Mouse (Mus musculus): ENCODE data around the gene Gm45337. TPM values are rescaled to one million over a fixed set of nuclear protein-coding genes. Genes with fewer than 3 reads are reported as not detected.
"Not testable (repeated sequence)": the region's sequence is repeated elsewhere in the genome, so short reads cannot be mapped to it uniquely, and the experiment has no call there.

Gm45337 gene
- polyA plus RNA-seq (2015; fragmentation: Nextera tagmentation; extraction: Ambion mirVana) = not detected in 2 replicates

GRCm38 (mm10) chr7:142144507-142144906 is at the start of gene Gm45337:
Gm45337 (minus strand) TSS chr7:142144607.
- Histone ChIP-seq H3K4me1 (replicated peaks) (no peaks in the 10 kb centered on the region), H3K27ac (no peak within 1 kb of the TSS), H3K36me3 (no peaks in the 10 kb centered on the region), H3K4me2 (replicated peaks) (no peak within 1 kb of the TSS), H3K27me3 (replicated peaks) (no peaks in the 10 kb centered on the region), H3K9ac (no peak within 1 kb of the TSS), H3K4me3 (replicated peaks) (no peak within 1 kb of the TSS), H3K9me3 (no peaks in the 10 kb centered on the region)
- no peak for ATAC-seq
- 86% methylated on average over 1 of the region's 1 CpGs for WGBS

GRCm38 (mm10) chr7:142190289-142190688 is 45.9 kb upstream of the Gm45337 start, which contains the start of gene Gm10153:
Gm10153 (minus strand) TSS chr7:142190389.
- no peak for ATAC-seq
- Histone ChIP-seq H3K4me1 (replicated peaks) (no peaks in the 10 kb centered on the region), H3K4me3 (replicated peaks) (no peak within 1 kb of the TSS), H3K27me3 (replicated peaks) (no peaks in the 10 kb centered on the region), H3K36me3 (no peaks in the 10 kb centered on the region), H3K27ac (no peak within 1 kb of the TSS), H3K9ac (no peak within 1 kb of the TSS), H3K9me3 (no peaks in the 10 kb centered on the region), H3K4me2 (replicated peaks) (no peak within 1 kb of the TSS)
- WGBS = 32% methylated on average over 2 of the region's 2 CpGs

GRCm38 (mm10) chr7:142188156-142188555 is 43.7 kb upstream of the Gm45337 start:
- Histone ChIP-seq H3K4me3 (replicated peaks) (no peak overlapping the region), H3K4me2 (replicated peaks) (no peak overlapping the region), H3K27ac (no peak overlapping the region), H3K9ac (no peak overlapping the region), H3K36me3 (no peaks in the 10 kb centered on the region), H3K9me3 (no peaks in the 10 kb centered on the region), H3K27me3 (replicated peaks) (no peaks in the 10 kb centered on the region), H3K4me1 (replicated peaks) (no peaks in the 10 kb centered on the region)
- ATAC-seq = no peak
- WGBS = 75% methylated on average over 2 of the region's 2 CpGs

GRCm38 (mm10) chr7:142181021-142181420 is 36.6 kb upstream of the Gm45337 start:
- 38% methylated on average over 1 of the region's 1 CpGs for WGBS
- Histone ChIP-seq H3K4me2 (replicated peaks) (no peak overlapping the region), H3K9me3 (no peaks in the 10 kb centered on the region), H3K36me3 (no peaks in the 10 kb centered on the region), H3K27me3 (replicated peaks) (no peaks in the 10 kb centered on the region), H3K27ac (no peak overlapping the region), H3K9ac (no peak overlapping the region), H3K4me3 (replicated peaks) (no peak overlapping the region), H3K4me1 (replicated peaks) (no peaks in the 10 kb centered on the region)
- no peak for ATAC-seq

GRCm38 (mm10) chr7:142178685-142179084 is 34.3 kb upstream of the Gm45337 start:
- ATAC-seq = no peak
- 74% methylated on average over 1 of the region's 1 CpGs for WGBS
- Histone ChIP-seq H3K9me3 (no peaks in the 10 kb centered on the region), H3K27me3 (replicated peaks) (no peaks in the 10 kb centered on the region), H3K4me2 (replicated peaks) (no peak overlapping the region), H3K9ac (no peak overlapping the region), H3K4me3 (replicated peaks) (no peak overlapping the region), H3K27ac (no peak overlapping the region), H3K36me3 (no peaks in the 10 kb centered on the region), H3K4me1 (replicated peaks) (no peaks in the 10 kb centered on the region)

GRCm38 (mm10) chr7:142175905-142176304 is 31.5 kb upstream of the Gm45337 start, which contains the start of gene Krtap5-2:
Krtap5-2 (minus strand) TSS chr7:142176005.
- H3K9me3 ChIP-seq; ATAC-seq; H3K9ac ChIP-seq; H3K27ac ChIP-seq; H3K4me1 ChIP-seq (replicated peaks); H3K4me3 ChIP-seq (replicated peaks); H3K4me2 ChIP-seq (replicated peaks); H3K36me3 ChIP-seq; H3K27me3 ChIP-seq (replicated peaks): not testable (repeated sequence)

- Histone ChIP-seq H3K4me3 (replicated peaks) (no peak overlapping the region), H3K36me3 (no peaks in the 10 kb centered on the region), H3K4me2 (replicated peaks) (no peak overlapping the region), H3K4me1 (replicated peaks) (no peaks in the 10 kb centered on the region), H3K9ac (no peak overlapping the region), H3K27me3 (replicated peaks) (no peaks in the 10 kb centered on the region), H3K27ac (no peak overlapping the region), H3K9me3 (no peaks in the 10 kb centered on the region)
- no peak for ATAC-seq
- 51% methylated on average over 3 of the region's 3 CpGs for WGBS
Measured at GRCm38 (mm10) chr7:142169836-142170235, 25.4 kb upstream of the Gm45337 start.

GRCm38 (mm10) chr7:142165639-142166038 is 21.2 kb upstream of the Gm45337 start, which contains the start of gene Gm4553:
Gm4553 (minus strand) TSS chr7:142165739.
- not testable (repeated sequence) for H3K9me3 ChIP-seq; H3K4me2 ChIP-seq (replicated peaks); H3K27me3 ChIP-seq (replicated peaks); H3K9ac ChIP-seq; H3K4me3 ChIP-seq (replicated peaks); H3K27ac ChIP-seq; ATAC-seq; H3K36me3 ChIP-seq; H3K4me1 ChIP-seq (replicated peaks)

GRCm38 (mm10) chr7:142159366-142159765 is 15.0 kb upstream of the Gm45337 start:
- no peaks in the 10 kb centered on the region for H3K9me3 ChIP-seq
- no peaks in the 10 kb centered on the region for H3K36me3 ChIP-seq
- 97% methylated on average over 3 of the region's 3 CpGs for WGBS
- H3K4me1 ChIP-seq (replicated peaks) = no peaks in the 10 kb centered on the region
- H3K27me3 ChIP-seq (replicated peaks) = no peaks in the 10 kb centered on the region
- no peak overlapping the region for H3K27ac ChIP-seq
- no peak for ATAC-seq
- H3K4me2 ChIP-seq (replicated peaks) = no peak overlapping the region
- no peak overlapping the region for H3K9ac ChIP-seq
- H3K4me3 ChIP-seq (replicated peaks) = no peak overlapping the region

- not testable (repeated sequence) for H3K9me3 ChIP-seq; H3K27ac ChIP-seq; H3K27me3 ChIP-seq (replicated peaks); H3K4me3 ChIP-seq (replicated peaks); H3K4me2 ChIP-seq (replicated peaks); ATAC-seq; H3K9ac ChIP-seq; H3K4me1 ChIP-seq (replicated peaks); H3K36me3 ChIP-seq
- WGBS = 55% methylated on average over 2 of the region's 2 CpGs
Measured at GRCm38 (mm10) chr7:142157013-142157412, 12.6 kb upstream of the Gm45337 start, which contains the start of gene Gm29735. Gm29735 (minus strand) TSS chr7:142157113.

GRCm38 (mm10) chr7:142155308-142155707 is 10.9 kb upstream of the Gm45337 start:
- Histone ChIP-seq H3K27ac (no peak overlapping the region), H3K36me3 (no peaks in the 10 kb centered on the region), H3K9me3 (no peaks in the 10 kb centered on the region), H3K27me3 (replicated peaks) (no peaks in the 10 kb centered on the region), H3K4me3 (replicated peaks) (no peak overlapping the region), H3K4me1 (replicated peaks) (no peaks in the 10 kb centered on the region), H3K4me2 (replicated peaks) (no peak overlapping the region), H3K9ac (no peak overlapping the region)
- ATAC-seq = no peak
- WGBS = 55% methylated on average over 1 of the region's 1 CpGs

GRCm38 (mm10) chr7:142152191-142152590 is 7.8 kb upstream of the Gm45337 start:
- Histone ChIP-seq H3K36me3 (no peaks in the 10 kb centered on the region), H3K9ac (no peak overlapping the region), H3K27ac (no peak overlapping the region), H3K27me3 (replicated peaks) (no peaks in the 10 kb centered on the region), H3K4me2 (replicated peaks) (no peak overlapping the region), H3K9me3 (no peaks in the 10 kb centered on the region), H3K4me3 (replicated peaks) (no peak overlapping the region), H3K4me1 (replicated peaks) (no peaks in the 10 kb centered on the region)
- no peak for ATAC-seq
- WGBS = 79% methylated on average over 4 of the region's 4 CpGs

GRCm38 (mm10) chr7:142148633-142149032 is 4.2 kb upstream of the Gm45337 start:
- ATAC-seq = no peak
- Histone ChIP-seq H3K27me3 (replicated peaks) (no peaks in the 10 kb centered on the region), H3K4me3 (replicated peaks) (no peak overlapping the region), H3K4me1 (replicated peaks) (no peaks in the 10 kb centered on the region), H3K9ac (no peak overlapping the region), H3K27ac (no peak overlapping the region), H3K9me3 (no peaks in the 10 kb centered on the region), H3K36me3 (no peaks in the 10 kb centered on the region), H3K4me2 (replicated peaks) (no peak overlapping the region)

Measured in intestine, embryonic 15.5 days (tissue).